Mouse (Mus musculus) myocyte (in vitro differentiated cells): Measurements from ENCODE around the gene Abcb7. TPM values are rescaled to one million over a fixed set of nuclear protein-coding genes. Genes with fewer than 3 reads are reported as not detected.
"Not testable (repeated sequence)": the region's sequence is repeated elsewhere in the genome, so short reads cannot be mapped to it uniquely, and the experiment has no call there.

Source experiments
- H3K27me3 ChIP-seq: one replicate; pipeline ENCODE4 v1.6.1; 2011; ENCODE audit not compliant: control insufficient read depth, insufficient read depth, insufficient read length
- H3K36me3 ChIP-seq: one replicate; pipeline ENCODE4 v1.6.1; 2011; ENCODE audit not compliant: control insufficient read depth, insufficient read depth
- H3K4me2 ChIP-seq: one replicate; pipeline ENCODE4 v1.6.1; 2011; ENCODE audit warnings: low read depth, control low read depth
- H3K4me3 ChIP-seq: one replicate; pipeline ENCODE4 v1.5.1; 2011; ENCODE audit warnings: mild to moderate bottlenecking, control low read depth, moderate library complexity
- H3K79me2 ChIP-seq: one replicate; pipeline ENCODE4 v1.6.1; 2011; ENCODE audit not compliant: control insufficient read depth, insufficient read depth
- H3ac ChIP-seq: one replicate; pipeline ENCODE4 v1.6.1; 2011; ENCODE audit not compliant: control insufficient read depth, insufficient read length
- CEBPB ChIP-seq: IDR thresholded peaks from 2 replicates; pipeline ENCODE4 v1.6.1; 2011; ENCODE audit warnings: mild to moderate bottlenecking, moderate library complexity; ENCODE audit not compliant: poor library complexity, insufficient read depth, severe bottlenecking
- E2F4 ChIP-seq: IDR thresholded peaks from one replicate; pipeline ENCODE4 v1.6.1; 2011; ENCODE audit warnings: mild to moderate bottlenecking, control low read depth, moderate library complexity; ENCODE audit not compliant: insufficient read depth
- MAX ChIP-seq: IDR thresholded peaks from one replicate; pipeline ENCODE4 v1.6.1; 2011; ENCODE audit warnings: low read depth, mild to moderate bottlenecking, control low read depth
- MYOD1 ChIP-seq, 3 experiments: IDR thresholded peaks; one replicate each; pipeline ENCODE4 v1.6.1; 2011; ENCODE audit warnings: control low read depth in 2 of 3, low read depth in 2 of 3, mild to moderate bottlenecking in 2 of 3, moderate library complexity in 1 of 3; ENCODE audit not compliant: insufficient read length in 2 of 3, control insufficient read depth in 1 of 3
- MYOG ChIP-seq, 3 experiments: IDR thresholded peaks; one replicate each; pipeline ENCODE4 v1.6.1; 2011; ENCODE audit warnings: control low read depth in 2 of 3, low read depth in 2 of 3, mild to moderate bottlenecking in 2 of 3; ENCODE audit not compliant: insufficient read length in 2 of 3, control insufficient read depth in 1 of 3, insufficient read depth in 1 of 3
- POLR2A ChIP-seq: IDR thresholded peaks from one replicate; pipeline ENCODE4 v1.6.1; 2011; ENCODE audit warnings: low read depth, mild to moderate bottlenecking, control low read depth, moderate library complexity; ENCODE audit not compliant: insufficient read length
- POLR2AphosphoS2 ChIP-seq: IDR thresholded peaks from one replicate; pipeline ENCODE4 v1.6.1; 2011; ENCODE audit warnings: low read depth, control low read depth; ENCODE audit not compliant: insufficient read length
- REST ChIP-seq: IDR thresholded peaks from one replicate; pipeline ENCODE4 v1.6.1; 2011; ENCODE audit warnings: mild to moderate bottlenecking, control low read depth, moderate library complexity; ENCODE audit not compliant: insufficient read depth, insufficient read length
- SRF ChIP-seq: IDR thresholded peaks from one replicate; pipeline ENCODE4 v1.6.1; 2011; ENCODE audit warnings: low read depth; ENCODE audit not compliant: control insufficient read depth, insufficient read length
- TCF12 ChIP-seq: IDR thresholded peaks from one replicate; pipeline ENCODE4 v1.6.1; 2011; ENCODE audit warnings: mild to moderate bottlenecking, control low read depth; ENCODE audit not compliant: poor library complexity, insufficient read depth, severe bottlenecking
- TCF3 ChIP-seq: IDR thresholded peaks from one replicate; pipeline ENCODE4 v1.6.1; 2011; ENCODE audit warnings: low read depth, control low read depth; ENCODE audit not compliant: insufficient read length
- USF1 ChIP-seq: IDR thresholded peaks from one replicate; pipeline ENCODE4 v1.6.1; 2011; ENCODE audit warnings: low read depth, mild to moderate bottlenecking, control low read depth, moderate library complexity
- polyA plus RNA-seq: library from polyadenylated mRNA; unstranded; fragments of >200 nt; fragmentation: generic; extraction: Trizol; gene quantifications from one replicate; pipeline ENCODE4 v1.2.1, GENCODE M21; 2012; ENCODE audit warnings: missing spikeins

Abcb7 gene
- polyA plus RNA-seq, 1 experiment, result 3.7 TPM

- Histone ChIP-seq H3ac (no peak overlapping the region), H3K36me3 (no peaks in the 10 kb centered on the region), H3K27me3 (no peaks in the 10 kb centered on the region), H3K4me3 (no peak overlapping the region), H3K79me2 (no peaks in the 10 kb centered on the region), H3K4me2 (no peak overlapping the region)
- TF ChIP-seq E2F4 (no peak), MYOD1 (IDR thresholded peaks at IDR 0.05; ENCODE audit: control insufficient read depth in 1 of 3, insufficient read length in 2 of 3, low read depth in 2 of 3) (no peak), REST (no peak), USF1 (no peak), POLR2AphosphoS2 (no peak), TCF3 (no peak), CEBPB (no peak), SRF (no peak), MYOG (IDR thresholded peaks at IDR 0.05; ENCODE audit: control insufficient read depth in 1 of 3, insufficient read depth in 1 of 3, insufficient read length in 2 of 3, low read depth in 2 of 3) (no peak), POLR2A (no peak), TCF12 (no peak), MAX (no peak)
Observed at GRCm38 (mm10) chrX:104359686-104360085, 54.0 kb downstream of the Abcb7 start.

GRCm38 (mm10) chrX:104355842-104356241 is 57.8 kb downstream of the Abcb7 start:
- no peaks in the 10 kb centered on the region for H3K36me3 ChIP-seq
- H3K4me3 ChIP-seq, result no peak overlapping the region
- H3K4me2 ChIP-seq, result no peak overlapping the region
- TF ChIP-seq REST (no peak), E2F4 (no peak), MYOG (IDR thresholded peaks at IDR 0.05; ENCODE audit: control insufficient read depth in 1 of 3, insufficient read depth in 1 of 3, insufficient read length in 2 of 3, low read depth in 2 of 3) (no peak), POLR2A (no peak), USF1 (no peak)
- H3K27me3 ChIP-seq, result no peaks in the 10 kb centered on the region
- H3ac ChIP-seq, result no peak overlapping the region
- no peaks in the 10 kb centered on the region for H3K79me2 ChIP-seq

GRCm38 (mm10) chrX:104348146-104348545 is 65.5 kb downstream of the Abcb7 start:
- not testable (repeated sequence) for H3K79me2 ChIP-seq, H3K36me3 ChIP-seq, H3K4me2 ChIP-seq, H3K4me3 ChIP-seq, H3ac ChIP-seq, H3K27me3 ChIP-seq

- no peaks in the 10 kb centered on the region for H3K79me2 ChIP-seq
- no peak overlapping the region for H3ac ChIP-seq
- no peak overlapping the region for H3K4me2 ChIP-seq
- no peaks in the 10 kb centered on the region for H3K27me3 ChIP-seq
- no peak overlapping the region for H3K4me3 ChIP-seq
- H3K36me3 ChIP-seq, result peaks cover 3% of the 10 kb centered on the region
- TF ChIP-seq TCF12, result no peak
- TF ChIP-seq REST, result no peak
- TF ChIP-seq MAX, result no peak
- no peak for TF ChIP-seq POLR2AphosphoS2
- TF ChIP-seq USF1, result no peak
Observed at GRCm38 (mm10) chrX:104291721-104292120, 121.9 kb downstream of the Abcb7 start.

GRCm38 (mm10) chrX:104279828-104280227 is 133.8 kb downstream of the Abcb7 start:
- TF ChIP-seq MAX (no peak), MYOG (IDR thresholded peaks at IDR 0.05; ENCODE audit: control insufficient read depth in 1 of 3, insufficient read depth in 1 of 3, insufficient read length in 2 of 3, low read depth in 2 of 3) (no peak), MYOD1 (IDR thresholded peaks at IDR 0.05; ENCODE audit: control insufficient read depth in 1 of 3, insufficient read length in 2 of 3, low read depth in 2 of 3) (no peak), SRF (no peak), E2F4 (no peak), TCF12 (no peak)
- Histone ChIP-seq H3K79me2 (no peaks in the 10 kb centered on the region), H3K4me3 (no peak overlapping the region), H3K36me3 (no peaks in the 10 kb centered on the region), H3K4me2 (no peak overlapping the region), H3ac (no peak overlapping the region), H3K27me3 (no peaks in the 10 kb centered on the region)

- TF ChIP-seq POLR2AphosphoS2 (no peak), CEBPB (no peak), USF1 (no peak), MYOG (IDR thresholded peaks at IDR 0.05; ENCODE audit: control insufficient read depth in 1 of 3, insufficient read depth in 1 of 3, insufficient read length in 2 of 3, low read depth in 2 of 3) (no peak), REST (no peak), MYOD1 (IDR thresholded peaks at IDR 0.05; ENCODE audit: control insufficient read depth in 1 of 3, insufficient read length in 2 of 3, low read depth in 2 of 3) (no peak), POLR2A (no peak), MAX (no peak), TCF12 (no peak)
- Histone ChIP-seq H3K27me3 (no peaks in the 10 kb centered on the region), H3K36me3 (no peaks in the 10 kb centered on the region), H3K4me3 (no peak overlapping the region), H3ac (no peak overlapping the region), H3K79me2 (no peaks in the 10 kb centered on the region), H3K4me2 (no peak overlapping the region)
Observed at GRCm38 (mm10) chrX:104264371-104264770, 149.3 kb downstream of the Abcb7 start.
